Mouse (Mus musculus) ovary, postnatal 10 days (tissue): ENCODE results near the gene Asl.
"Not testable (repeated sequence)": the region's sequence is repeated elsewhere in the genome, so short reads cannot be mapped to it uniquely, and the experiment has no call there.

Source experiments
- DNase-seq: peaks from one replicate; pipeline ENCODE4 v3.0.0; 2022; ENCODE audit warnings: low spot score

Asl gene

GRCm38 (mm10) chr5:130046100-130046499 is 17.1 kb upstream of the Asl start:
- no peak for DNase-seq

DNA sequence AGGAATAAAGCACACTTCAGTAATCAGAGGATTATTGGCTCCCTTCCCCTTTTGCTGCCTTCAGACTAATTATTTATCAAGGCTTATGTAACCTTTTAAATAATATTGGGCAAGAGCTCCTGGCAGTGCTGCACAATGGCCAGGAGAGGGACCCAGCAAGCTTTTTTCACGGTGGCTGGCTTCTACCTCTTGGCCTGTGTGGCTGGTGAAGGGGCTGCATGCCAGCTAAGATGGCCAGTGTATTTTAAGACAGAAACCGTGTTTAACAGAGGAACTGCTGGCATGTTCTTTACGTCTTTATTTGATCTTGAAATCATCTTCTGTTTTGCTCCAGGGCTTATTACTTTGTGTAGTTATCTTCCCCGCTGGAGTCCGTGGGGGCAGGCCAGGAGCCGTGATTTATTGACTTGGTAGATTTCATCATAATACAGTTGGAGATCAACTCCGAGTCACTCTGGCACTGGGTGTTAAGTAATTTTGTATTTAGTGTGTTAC is 15.2 kb upstream of the Asl start:
- DNase-seq: no peak

DNA sequence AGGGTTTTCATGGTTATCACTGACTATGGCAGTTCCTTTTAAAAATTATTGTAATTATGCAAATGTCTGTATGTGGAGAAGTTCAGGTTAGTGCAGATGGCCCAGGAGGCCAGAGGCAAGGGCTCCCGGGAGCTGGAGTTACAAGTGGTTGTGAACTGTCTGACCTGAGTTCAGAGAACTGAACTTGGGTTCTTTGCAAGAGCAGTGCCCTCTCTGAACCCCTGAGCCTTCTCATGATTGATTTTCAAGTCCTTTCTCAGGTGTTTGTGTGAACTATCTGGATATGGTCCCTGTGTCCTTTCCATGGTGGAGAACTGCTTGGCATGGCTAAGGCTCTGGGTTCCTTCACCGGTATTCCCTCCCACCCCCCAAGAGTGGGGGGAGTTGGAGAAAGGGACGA is 14.7 kb upstream of the Asl start:
- no peak for DNase-seq

DNA sequence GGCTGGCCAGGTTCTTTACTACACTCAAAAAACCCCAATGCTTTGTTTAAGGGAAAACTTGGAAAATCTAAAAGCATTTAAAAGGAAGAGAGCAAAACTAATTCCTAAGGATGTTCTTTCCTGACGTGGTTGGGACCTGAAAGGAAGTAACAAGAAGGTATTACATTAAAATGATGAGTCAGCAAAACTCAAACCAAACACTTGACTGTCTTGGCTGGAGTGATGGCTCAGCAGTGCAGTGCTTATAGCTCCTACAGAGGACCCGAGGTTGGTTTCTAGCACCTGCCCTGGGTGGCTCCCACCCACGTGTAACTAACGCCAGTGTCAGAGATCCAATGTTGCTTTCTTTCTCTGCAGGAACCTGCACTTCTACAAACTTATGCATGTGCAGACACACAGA is 12.2 kb upstream of the Asl start:
- DNase-seq: no peak

- no peak for DNase-seq
These were observed 11.8 kb upstream of the Asl start for GRCm38 (mm10) chr5:130040797-130041196.

DNA sequence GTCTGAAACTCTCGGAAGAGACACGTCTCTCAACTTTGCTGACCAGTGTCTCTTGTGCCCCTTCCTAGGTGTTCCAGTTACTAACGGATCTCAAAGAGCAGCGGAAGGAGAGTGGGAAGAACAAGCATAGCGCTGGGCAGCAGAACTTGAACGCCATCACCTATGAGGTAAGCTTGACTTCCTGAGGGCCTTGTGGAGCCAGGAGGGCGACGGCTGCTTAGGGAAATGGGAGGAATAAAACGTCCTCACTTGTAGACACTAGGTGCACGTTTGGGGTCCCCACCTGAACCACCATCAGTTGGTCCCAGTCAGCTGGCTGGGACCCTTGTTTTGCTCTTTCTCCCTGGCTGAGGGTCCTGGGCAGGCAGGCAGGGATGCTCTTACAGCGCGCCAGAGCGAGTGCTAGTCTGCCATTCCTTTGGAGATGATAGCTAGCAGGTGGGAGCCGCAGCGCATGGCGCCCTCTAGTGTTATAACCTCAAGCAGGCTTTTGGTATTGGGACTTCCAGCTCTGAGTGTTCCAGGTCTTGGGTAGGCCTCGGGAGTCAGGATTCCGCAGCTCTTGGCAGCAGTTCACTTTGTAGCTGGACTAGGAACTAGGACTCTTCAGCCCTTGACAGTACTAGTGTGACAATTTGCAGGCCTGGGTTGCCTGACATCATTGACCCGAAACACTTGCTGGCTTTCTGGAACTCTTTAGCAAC is 8.9 kb upstream of the Asl start:
- DNase-seq: no peak

DNA sequence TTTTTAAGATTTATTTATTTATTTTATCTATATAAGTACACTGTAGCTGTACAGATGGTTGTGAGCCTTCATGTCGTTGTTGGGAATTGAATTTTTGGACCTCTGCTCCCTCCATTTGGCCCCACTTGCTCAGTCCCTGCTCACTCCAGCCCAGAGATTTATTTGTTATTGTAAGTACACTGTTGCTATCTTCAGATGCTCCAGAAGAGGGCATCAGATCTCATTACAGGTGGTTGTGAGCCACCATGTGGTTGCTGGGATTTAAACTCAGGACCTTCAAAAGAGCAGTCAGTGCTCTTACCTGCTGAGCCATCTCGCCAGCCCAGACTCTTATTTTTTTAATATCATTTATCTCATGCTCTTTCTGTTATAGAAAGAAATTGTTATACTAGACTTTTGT is 7.3 kb upstream of the Asl start:
- DNase-seq: not testable (repeated sequence)

DNA sequence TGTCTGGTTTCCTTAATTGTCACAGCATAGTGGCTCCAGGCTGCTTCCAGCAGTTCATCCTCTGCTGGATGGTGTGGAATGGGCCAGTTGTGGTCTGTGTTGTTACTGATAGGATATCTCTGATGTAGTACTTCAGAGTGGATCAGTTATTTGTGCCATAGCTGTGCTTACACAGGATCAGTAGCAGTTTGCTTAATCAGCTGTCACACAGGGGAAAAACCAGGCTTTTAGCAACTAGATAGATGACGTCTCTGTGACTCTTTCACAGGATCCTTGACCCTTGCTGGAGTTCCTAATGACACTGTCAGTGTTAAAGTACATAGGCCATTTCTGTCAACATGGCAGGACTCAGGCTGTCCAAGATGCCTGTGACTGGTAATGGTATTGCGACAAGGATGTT is 4.8 kb upstream of the Asl start:
- DNase-seq: no peak

DNA sequence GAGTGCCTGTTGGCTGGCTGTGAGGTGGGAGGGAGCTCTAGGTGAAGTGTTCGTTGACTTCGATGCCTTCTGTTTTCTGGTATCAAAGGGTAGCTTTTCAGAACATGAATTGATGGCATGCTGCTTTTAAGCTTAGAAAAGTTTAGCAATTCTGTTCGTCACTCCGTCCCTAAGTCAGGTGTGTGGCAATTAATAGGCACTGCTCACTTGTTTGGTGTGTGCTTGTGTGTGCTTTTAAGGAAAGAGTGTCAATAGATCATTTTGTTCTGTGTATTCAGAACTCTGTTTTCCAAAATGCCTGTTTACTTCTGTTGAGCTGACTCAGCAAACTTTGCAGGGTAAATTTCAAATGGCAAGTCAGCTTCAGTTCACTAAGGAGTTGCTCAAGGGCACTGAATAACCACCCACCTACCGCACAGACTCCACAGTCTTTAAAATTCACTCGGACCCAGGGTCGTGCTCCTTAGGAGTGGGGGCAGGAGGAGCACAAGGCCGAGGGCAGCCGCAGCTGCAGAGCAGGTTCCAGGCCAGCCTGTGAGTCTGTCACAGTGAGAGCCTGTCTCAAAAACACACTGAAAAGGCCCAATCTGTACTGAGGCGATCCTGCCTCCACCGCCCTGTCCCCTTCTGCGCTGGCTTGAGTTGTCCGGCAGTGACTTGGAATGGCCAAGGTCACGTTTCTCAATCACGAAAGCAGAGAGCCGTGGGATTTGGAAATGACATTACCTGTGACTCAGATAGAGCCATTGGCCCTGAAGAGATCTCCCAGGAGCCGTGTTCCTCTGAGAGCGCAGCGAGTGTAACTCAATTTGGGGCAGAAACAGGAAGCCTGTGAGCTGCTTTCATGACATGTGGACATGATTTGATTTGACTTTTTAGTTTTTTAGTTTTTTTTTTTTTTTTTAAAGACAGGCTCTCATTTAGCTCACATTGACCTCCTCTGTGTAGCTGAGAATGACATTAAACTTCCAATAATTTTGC is 2.7 kb upstream of the Asl start:
- DNase-seq: no peak

GRCm38 (mm10) chr5:130027696-130028095 is 1.4 kb downstream of the Asl start:
- DNase-seq: no peak

GRCm38 (mm10) chr5:130027134-130027533 is 1.9 kb downstream of the Asl start:
- no peak for DNase-seq

- peak; percentile 54 for DNase-seq
These were observed 5.1 kb downstream of the Asl start for GRCm38 (mm10) chr5:130023767-130024539.

- no peak for DNase-seq
These were observed 5.8 kb downstream of the Asl start for GRCm38 (mm10) chr5:130023067-130023766.

DNA sequence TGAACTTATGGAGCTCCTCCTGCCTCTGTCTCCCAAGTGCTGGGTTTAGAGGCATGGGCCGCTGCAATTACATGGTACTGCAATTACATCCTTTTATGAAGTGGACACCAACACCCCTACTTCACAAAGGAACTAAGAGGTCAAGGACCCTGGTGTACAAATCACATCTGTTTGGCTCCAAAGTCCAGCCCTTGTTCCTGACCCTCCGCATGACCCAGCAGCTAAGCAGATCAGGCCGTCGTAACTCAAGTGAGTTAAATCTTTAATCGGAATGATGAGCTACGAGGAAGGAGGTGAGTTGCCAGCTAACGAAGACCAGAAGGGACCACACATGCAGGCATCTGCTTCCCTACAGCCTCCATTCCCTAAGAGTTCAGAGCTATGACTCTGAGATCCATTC is 6.7 kb downstream of the Asl start:
- no peak for DNase-seq

- DNase-seq: no peak
These were observed 7.6 kb downstream of the Asl start for GRCm38 (mm10) chr5:130021361-130021966.

DNA sequence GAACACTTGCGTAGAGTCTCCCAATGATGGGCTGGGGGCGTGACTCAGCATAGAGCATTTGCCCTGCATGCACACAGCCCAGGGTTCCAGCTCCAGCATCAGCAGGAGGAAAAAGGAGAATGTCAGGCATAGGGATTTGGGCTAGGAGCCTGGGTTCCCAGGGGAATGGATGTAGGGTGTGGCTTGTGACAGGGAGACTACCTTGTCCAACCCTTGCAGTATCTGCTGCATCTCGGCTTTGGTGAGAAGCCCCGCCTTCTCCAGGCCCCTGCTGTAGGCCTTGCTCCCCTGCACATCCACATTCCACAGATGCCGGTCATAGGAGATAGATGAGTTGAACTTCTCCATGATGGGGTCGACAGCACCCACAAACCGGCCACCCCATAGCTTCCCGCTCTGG is 9.6 kb downstream of the Asl start:
- DNase-seq: no peak

GRCm38 (mm10) chr5:130015104-130015503 is 13.9 kb downstream of the Asl start:
- no peak for DNase-seq

DNA sequence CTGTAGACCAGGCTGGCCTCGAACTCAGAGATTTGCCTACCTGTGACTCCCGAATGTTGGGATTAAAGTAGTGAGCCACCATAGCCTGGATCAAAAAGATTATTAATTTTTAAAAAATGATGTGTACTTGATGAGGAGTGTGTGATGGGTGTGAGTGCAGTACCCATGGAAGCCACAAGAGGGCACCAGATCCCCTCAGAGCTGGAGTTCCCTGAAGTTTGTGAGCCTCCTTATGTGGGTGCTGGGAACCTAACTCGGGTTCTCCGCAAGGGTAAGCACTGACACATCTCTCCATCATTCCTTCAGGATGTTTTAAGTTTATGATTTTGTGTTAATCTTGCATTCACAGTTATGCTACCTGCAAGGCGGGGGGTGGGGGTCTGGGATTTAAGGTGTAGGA is 18.1 kb downstream of the Asl start:
- no peak for DNase-seq

- DNase-seq: no peak
These were observed 19.3 kb downstream of the Asl start for GRCm38 (mm10) chr5:130009784-130010183.

GRCm38 (mm10) chr5:130008034-130008590 is 20.9 kb downstream of the Asl start:
- no peak for DNase-seq

DNA sequence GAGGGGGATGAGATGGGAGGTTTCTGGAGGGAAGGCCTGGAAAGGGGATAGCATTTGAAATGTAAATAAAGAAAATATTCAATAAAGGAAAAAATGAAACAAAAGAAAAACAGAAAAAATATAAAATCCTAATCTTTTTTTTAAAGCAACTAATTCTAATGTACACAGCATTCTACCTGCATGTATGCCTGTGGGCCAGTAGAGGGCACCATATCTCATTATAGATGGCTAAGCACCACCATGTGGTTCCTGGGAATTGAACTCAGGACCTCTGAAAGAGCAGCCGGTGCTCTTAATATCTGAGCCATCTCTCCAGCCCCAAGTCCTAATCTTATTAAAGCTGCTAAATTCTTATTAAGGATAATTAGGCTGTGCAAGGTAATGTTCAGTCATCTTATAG is 21.7 kb downstream of the Asl start:
- no peak for DNase-seq
